Mouse (Mus musculus) intestine, embryonic 16.5 days (tissue): ENCODE measurements at regions not wholly inside any gene's neighbourhood (a gene's known extent, or its start where the extent isn't known, plus 50 kb on each side); places are given as distances from the start of the nearest gene placed in this dataset.

ENCODE experiments used
- ATAC-seq: fragments of 200-750 bp; cut with Nextera tagmentation; 2 replicates; pipeline ENCODE4 v1.8.0; 2017; ENCODE audit warnings: moderate TSS enrichment, moderate library complexity
- H3K27ac ChIP-seq: fragments of 300-500 bp; sonication (generic); 2 replicates; pipeline ENCODE4 v1.5.1; 2014; ENCODE audit warnings: mild to moderate bottlenecking, low read length
- H3K27me3 ChIP-seq: fragments of 300-500 bp; sonication (generic); replicated peaks from 2 replicates; pipeline ENCODE4 v1.6.1; 2014; ENCODE audit warnings: low read length, control low read depth, mixed read lengths; ENCODE audit not compliant: control insufficient read depth, insufficient read depth
- H3K36me3 ChIP-seq: fragments of 300-500 bp; sonication (generic); 2 replicates; pipeline ENCODE4 v1.6.1; 2014; ENCODE audit warnings: low read length, control low read depth; ENCODE audit not compliant: control insufficient read depth, insufficient read depth
- H3K4me1 ChIP-seq: fragments of 300-500 bp; sonication (generic); 2 replicates; pipeline ENCODE4 v1.6.1; 2014; ENCODE audit warnings: low read length, control low read depth, mixed read lengths; ENCODE audit not compliant: control insufficient read depth, insufficient read depth
- H3K4me2 ChIP-seq: fragments of 300-500 bp; sonication (generic); 2 replicates; pipeline ENCODE4 v1.6.1; 2014; ENCODE audit warnings: low read depth, low read length, control low read depth
- H3K4me3 ChIP-seq: fragments of 300-500 bp; sonication (generic); 2 replicates; pipeline ENCODE4 v1.5.1; 2014; ENCODE audit warnings: mild to moderate bottlenecking, low read length
- H3K9ac ChIP-seq: fragments of 300-500 bp; sonication (generic); 2 replicates; pipeline ENCODE4 v1.6.1; 2014; ENCODE audit warnings: low read depth, low read length
- H3K9me3 ChIP-seq: fragments of 300-500 bp; sonication (generic); 2 replicates; pipeline ENCODE4 v1.6.1; 2016; ENCODE audit warnings: low read length, control low read depth; ENCODE audit not compliant: control insufficient read depth
- WGBS: fragments of 180-500 bp; shearing (Covaris S2); extraction: QIAGEN DNeasy Blood & Tissue Kit; methylation state at CpG from one replicate; pipeline ENCODE4 v1.1.7; 2014; 5-methylcytosine and 5-hydroxymethylcytosine counted together

DNA sequence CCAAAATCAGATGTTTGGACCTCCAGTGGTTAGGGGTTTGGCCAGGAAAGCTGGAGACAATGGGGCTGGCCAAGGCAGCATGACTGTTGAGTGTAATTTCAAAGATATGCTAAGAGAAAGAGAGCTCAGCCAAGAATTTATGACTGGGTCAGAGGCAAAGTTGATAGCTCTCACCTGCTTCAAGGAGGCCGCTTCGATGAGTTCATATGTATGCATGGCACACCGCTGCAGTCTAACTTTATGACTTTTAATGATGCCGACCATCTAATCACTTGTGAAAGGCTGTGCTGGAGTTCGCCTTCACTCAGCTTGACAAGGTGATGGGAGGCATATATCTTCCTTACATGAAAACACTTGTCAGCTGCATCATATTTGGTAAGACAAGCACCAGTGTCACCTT is 225.4 kb upstream of the Ednra start:
- no peak overlapping the region for H3K27ac ChIP-seq
- H3K4me2 ChIP-seq: no peak overlapping the region
- H3K4me3 ChIP-seq: no peak overlapping the region
- no peaks in the 10 kb centered on the region for H3K9me3 ChIP-seq
- no peaks in the 10 kb centered on the region for H3K36me3 ChIP-seq
- WGBS: 67% methylated on average over 5 of the region's 5 CpGs
- H3K9ac ChIP-seq: no peak overlapping the region
- H3K4me1 ChIP-seq: 0 out of 2 replicates have a peak, but pooled peaks cover 2% of the 10 kb centered on the region
- peak; percentile 88 for ATAC-seq
- no peaks in the 10 kb centered on the region for H3K27me3 ChIP-seq

DNA sequence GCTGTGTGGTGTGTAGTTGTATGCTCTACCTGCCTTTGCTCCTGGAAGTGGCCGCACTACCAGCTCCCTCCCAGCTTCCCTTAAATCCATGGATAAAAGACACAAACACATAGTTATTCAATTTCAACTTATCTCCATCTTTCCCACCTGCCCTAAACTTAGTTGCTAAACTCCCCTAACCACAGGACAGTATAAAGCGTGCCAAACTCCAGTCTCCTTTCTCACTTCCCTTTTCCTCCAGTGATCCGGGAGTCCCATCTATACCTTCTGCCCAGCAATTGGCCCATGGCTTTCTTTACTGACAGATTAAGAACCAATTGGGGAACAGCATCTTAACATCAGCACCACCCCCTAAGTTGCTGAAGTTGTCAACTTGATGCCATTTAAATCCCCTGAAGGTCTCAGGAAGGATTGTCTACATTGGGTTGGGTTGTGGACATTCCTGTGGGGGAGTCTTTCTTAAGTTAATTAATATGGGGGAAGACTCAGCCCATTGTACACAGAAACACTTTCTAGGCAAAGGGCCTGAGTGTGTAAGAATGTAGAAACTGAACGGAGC is 234.6 kb upstream of the Ednra start:
- no peak overlapping the region for H3K4me3 ChIP-seq
- no peak for ATAC-seq
- no peak overlapping the region for H3K27ac ChIP-seq
- no peaks in the 10 kb centered on the region for H3K4me1 ChIP-seq
- no peak overlapping the region for H3K9ac ChIP-seq
- no peaks in the 10 kb centered on the region for H3K9me3 ChIP-seq
- H3K4me2 ChIP-seq: no peak overlapping the region
- no peaks in the 10 kb centered on the region for H3K36me3 ChIP-seq
- 81% methylated on average over 4 of the region's 4 CpGs for WGBS
- no peaks in the 10 kb centered on the region for H3K27me3 ChIP-seq

DNA sequence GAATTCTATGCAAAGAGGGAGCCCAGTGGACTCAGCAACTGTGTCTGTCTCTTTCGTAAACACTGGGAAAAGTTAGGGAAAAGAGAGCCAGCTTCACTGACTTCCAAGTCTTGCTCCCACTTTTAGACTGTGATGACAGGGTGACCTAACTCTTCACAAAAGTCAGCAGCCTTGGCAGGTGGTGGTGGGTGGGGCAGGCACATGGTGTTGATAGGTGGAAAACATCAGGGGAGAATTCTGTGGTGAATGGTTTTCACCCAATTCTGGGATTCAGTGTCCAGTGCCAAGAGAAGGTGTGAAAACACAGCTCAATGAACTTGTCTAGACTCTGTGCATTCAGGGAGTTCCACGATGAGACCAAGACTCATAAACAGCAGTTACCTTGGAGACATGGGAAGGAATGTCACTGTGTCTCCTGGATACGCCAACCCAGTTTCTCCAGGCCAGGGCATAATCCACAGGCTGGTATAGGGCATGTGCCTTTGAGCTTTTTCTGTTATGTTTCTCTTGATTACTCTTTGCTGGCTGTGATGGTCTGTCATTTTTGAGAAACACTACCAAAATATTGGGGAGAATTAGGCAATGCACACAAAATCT is 238.9 kb upstream of the Ednra start:
- H3K27me3 ChIP-seq: no peaks in the 10 kb centered on the region
- H3K4me1 ChIP-seq: no peaks in the 10 kb centered on the region
- ATAC-seq: no peak
- no peaks in the 10 kb centered on the region for H3K36me3 ChIP-seq
- H3K4me2 ChIP-seq: no peak overlapping the region
- no peak overlapping the region for H3K27ac ChIP-seq
- whole genome bisulfite sequencing: 62% methylated on average over 3 of the region's 3 CpGs
- no peaks in the 10 kb centered on the region for H3K9me3 ChIP-seq
- H3K9ac ChIP-seq: no peak overlapping the region
- H3K4me3 ChIP-seq: no peak overlapping the region

DNA sequence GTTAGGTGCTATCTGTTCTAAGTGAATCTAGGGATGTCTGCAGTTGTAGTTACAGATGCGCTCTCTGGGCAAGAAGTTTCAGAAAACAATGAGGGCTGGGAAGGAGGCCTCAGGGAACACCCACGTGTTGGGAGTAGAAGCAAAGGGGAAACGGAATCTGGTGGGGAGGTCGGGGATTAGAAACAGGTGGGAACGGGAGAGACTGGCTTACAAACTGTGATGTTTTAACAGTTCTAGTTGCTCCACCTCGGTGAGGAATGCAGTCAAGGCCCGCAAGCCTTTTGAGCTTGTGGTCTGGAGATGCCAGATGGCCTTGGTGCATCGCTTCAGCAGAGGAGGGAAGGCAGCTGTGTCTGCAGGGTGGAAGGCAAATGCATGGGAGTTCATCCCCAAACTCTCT is 242.7 kb upstream of the Ttc29 start:
- Histone ChIP-seq H3K4me3 (no peak overlapping the region), H3K4me1 (no peaks in the 10 kb centered on the region), H3K27me3 (no peaks in the 10 kb centered on the region), H3K27ac (no peak overlapping the region), H3K4me2 (no peak overlapping the region), H3K9me3 (no peaks in the 10 kb centered on the region), H3K36me3 (no peaks in the 10 kb centered on the region), H3K9ac (no peak overlapping the region)
- whole genome bisulfite sequencing: 64% methylated on average over 8 of the region's 8 CpGs
- ATAC-seq: no peak

DNA sequence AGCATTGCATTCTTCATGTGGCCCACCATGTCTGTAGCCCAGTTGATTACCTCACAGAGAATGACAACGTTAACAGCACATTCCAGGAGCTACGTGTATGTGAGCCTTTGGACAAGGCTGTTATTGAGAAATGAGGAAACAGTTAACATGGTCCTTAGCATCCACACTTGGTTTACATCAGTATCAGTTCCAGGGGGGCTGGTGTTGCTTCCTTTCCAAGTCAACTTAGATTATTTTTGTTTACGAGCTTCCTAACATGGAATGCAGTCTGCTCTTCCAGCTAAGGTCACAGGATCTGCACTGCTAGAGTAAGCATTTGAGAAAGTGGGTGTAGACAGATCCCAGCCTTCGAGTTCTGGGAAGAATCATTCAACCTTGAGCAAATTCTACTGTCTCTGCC is 239.4 kb upstream of the Ttc29 start:
- no peak overlapping the region for H3K4me3 ChIP-seq
- no peak overlapping the region for H3K9ac ChIP-seq
- H3K27ac ChIP-seq: no peak overlapping the region
- no peak for ATAC-seq
- H3K9me3 ChIP-seq: no peaks in the 10 kb centered on the region
- no peaks in the 10 kb centered on the region for H3K27me3 ChIP-seq
- no peak overlapping the region for H3K4me2 ChIP-seq
- 46% methylated on average over 4 of the region's 4 CpGs for WGBS
- no peaks in the 10 kb centered on the region for H3K4me1 ChIP-seq
- H3K36me3 ChIP-seq: no peaks in the 10 kb centered on the region

DNA sequence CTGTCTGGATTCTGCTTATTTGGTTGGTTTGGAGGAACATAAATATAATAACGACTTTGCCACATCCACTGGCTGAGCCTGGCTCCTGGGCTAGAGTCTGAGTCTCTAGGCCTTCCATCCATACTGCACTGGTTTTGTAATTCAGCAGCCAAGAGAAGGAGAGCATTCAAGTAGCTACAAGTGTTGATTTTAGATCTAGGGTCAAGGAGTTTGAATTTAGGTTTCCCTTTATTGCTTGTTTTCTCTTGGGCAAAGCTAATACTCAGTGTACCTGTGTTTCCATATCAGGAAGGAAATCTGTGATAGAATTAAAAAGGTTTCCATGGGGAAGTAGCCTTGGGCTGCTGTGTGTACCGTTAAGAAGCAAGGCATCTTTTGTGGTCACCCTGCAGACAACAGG is 234.0 kb upstream of the Ttc29 start:
- Histone ChIP-seq H3K27me3 (no peaks in the 10 kb centered on the region), H3K9me3 (no peaks in the 10 kb centered on the region), H3K4me1 (no peaks in the 10 kb centered on the region), H3K4me2 (no peak overlapping the region), H3K36me3 (no peaks in the 10 kb centered on the region), H3K9ac (no peak overlapping the region), H3K4me3 (no peak overlapping the region), H3K27ac (no peak overlapping the region)
- no peak for ATAC-seq
- WGBS: 70% methylated on average over 2 of the region's 2 CpGs

DNA sequence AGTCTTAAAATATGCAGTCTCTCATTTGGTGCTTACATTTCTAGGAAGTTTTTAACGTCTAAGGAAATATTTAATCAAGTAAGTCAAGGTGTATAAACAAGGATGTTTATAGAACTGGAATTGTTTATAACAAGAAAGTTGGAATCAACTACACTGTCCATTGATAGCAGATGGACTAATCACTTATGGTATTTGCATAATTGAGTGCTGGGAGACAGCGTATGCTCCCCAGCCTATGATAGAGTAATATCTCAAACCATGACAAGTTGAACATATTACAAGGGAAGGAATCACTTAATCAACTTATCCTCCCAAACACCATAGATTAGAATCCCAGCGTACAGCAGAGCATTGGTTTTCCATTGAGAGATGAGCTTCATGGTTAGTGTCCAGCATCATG is 232.4 kb upstream of the Ttc29 start:
- Histone ChIP-seq H3K9me3 (no peaks in the 10 kb centered on the region), H3K27ac (no peak overlapping the region), H3K36me3 (no peaks in the 10 kb centered on the region), H3K4me1 (no peaks in the 10 kb centered on the region), H3K9ac (no peak overlapping the region), H3K27me3 (no peaks in the 10 kb centered on the region), H3K4me3 (no peak overlapping the region), H3K4me2 (no peak overlapping the region)
- ATAC-seq: 0 out of 2 replicates have a peak, but pooled peaks have one; percentile 52
- 53% methylated on average over 3 of the region's 3 CpGs for WGBS

DNA sequence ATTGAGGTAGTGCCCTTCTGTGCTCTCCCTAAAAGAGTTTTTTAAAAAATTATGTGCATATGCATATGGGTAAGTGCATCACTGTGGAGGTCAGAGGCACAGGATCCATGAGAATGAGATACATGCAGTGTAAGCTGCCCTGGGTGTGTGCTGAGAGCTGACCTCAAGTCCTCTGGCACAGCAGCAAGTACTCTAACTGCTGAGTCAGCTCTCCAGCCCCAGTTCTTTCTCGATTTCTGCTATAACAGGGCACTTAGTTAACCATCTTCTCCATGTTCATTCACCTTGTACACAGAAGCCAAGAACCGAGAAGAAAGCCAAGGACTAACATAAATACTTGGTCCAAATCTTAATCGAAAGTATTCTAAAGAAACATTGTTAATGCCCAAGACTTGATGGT is 231.1 kb upstream of the Ttc29 start:
- no peaks in the 10 kb centered on the region for H3K4me1 ChIP-seq
- H3K4me3 ChIP-seq: no peak overlapping the region
- H3K9me3 ChIP-seq: no peaks in the 10 kb centered on the region
- H3K36me3 ChIP-seq: no peaks in the 10 kb centered on the region
- H3K27ac ChIP-seq: no peak overlapping the region
- no peaks in the 10 kb centered on the region for H3K27me3 ChIP-seq
- H3K9ac ChIP-seq: no peak overlapping the region
- 86% methylated on average over 3 of the region's 3 CpGs for WGBS
- ATAC-seq: no peak
- no peak overlapping the region for H3K4me2 ChIP-seq

DNA sequence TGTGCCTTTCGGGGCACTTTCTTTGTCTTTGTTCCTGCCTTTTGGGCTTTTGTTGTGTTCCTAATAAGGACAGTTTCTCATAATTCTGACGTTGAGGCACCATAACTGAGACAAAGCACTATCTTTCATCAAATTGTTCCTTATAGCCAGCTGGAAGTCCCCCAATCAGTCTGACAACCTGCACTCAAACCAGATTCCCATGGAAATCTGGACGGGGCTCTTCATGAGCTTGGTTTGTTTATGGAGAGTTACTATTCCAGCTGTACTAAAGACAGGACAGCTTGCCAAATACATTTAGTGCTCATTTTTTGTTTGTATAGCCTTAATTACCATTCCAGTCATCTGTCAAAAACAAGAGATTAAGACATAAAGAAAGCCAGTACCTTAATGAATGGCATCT is 229.6 kb upstream of the Ttc29 start:
- no peaks in the 10 kb centered on the region for H3K36me3 ChIP-seq
- no peaks in the 10 kb centered on the region for H3K9me3 ChIP-seq
- H3K4me3 ChIP-seq: no peak overlapping the region
- peak; percentile 38; the same call in 1 of the 2 replicates for ATAC-seq
- no peak overlapping the region for H3K9ac ChIP-seq
- H3K27me3 ChIP-seq: no peaks in the 10 kb centered on the region
- 40% methylated on average over 3 of the region's 3 CpGs for WGBS
- H3K4me2 ChIP-seq: no peak overlapping the region
- no peaks in the 10 kb centered on the region for H3K4me1 ChIP-seq
- peak overlapping the region; percentile 26; the same call in 1 of the 2 replicates for H3K27ac ChIP-seq

DNA sequence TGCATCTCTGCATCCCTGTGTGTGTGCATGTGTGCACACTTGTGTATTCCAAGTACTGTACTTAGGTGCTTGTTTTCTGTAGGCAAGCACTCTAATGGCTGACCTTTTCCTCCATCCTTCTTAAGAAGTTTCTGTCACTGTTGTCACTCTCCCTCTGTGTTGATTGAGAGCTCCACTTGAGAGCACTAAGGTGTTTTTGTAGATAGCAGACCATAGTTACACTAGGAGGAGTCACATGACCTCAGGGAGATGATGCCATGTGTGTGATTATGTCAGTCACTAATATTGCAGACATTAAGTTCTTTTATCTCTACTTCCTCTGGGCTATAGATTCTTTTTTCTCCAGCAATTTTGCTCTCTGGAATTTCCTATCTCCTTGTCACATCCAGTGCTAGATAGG is 225.9 kb upstream of the Ttc29 start:
- ATAC-seq: no peak
- no peaks in the 10 kb centered on the region for H3K36me3 ChIP-seq
- H3K4me2 ChIP-seq: no peak overlapping the region
- no peaks in the 10 kb centered on the region for H3K4me1 ChIP-seq
- H3K9ac ChIP-seq: no peak overlapping the region
- no peaks in the 10 kb centered on the region for H3K9me3 ChIP-seq
- no peaks in the 10 kb centered on the region for H3K27me3 ChIP-seq
- no peak overlapping the region for H3K4me3 ChIP-seq
- H3K27ac ChIP-seq: no peak overlapping the region
